Mouse (Mus musculus) ES-Bruce4 (cell line): ENCODE measurements around the gene Cyp8b1. TPM values are rescaled to one million over a fixed set of nuclear protein-coding genes. Genes with fewer than 3 reads are reported as not detected.

Source experiments
- H3K27ac ChIP-seq: 2 replicates; pipeline ENCODE4 v1.5.1; 2012; ENCODE audit warnings: low read length, inconsistent platforms; ENCODE audit not compliant: insufficient read depth
- H3K27me3 ChIP-seq: 2 replicates; pipeline ENCODE4 v1.6.1; 2012; ENCODE audit warnings: mild to moderate bottlenecking, low read length, inconsistent platforms; ENCODE audit not compliant: control insufficient read depth, poor library complexity, insufficient read depth, severe bottlenecking
- H3K36me3 ChIP-seq: 2 replicates; pipeline ENCODE4 v1.6.1; 2012; ENCODE audit warnings: inconsistent platforms, mild to moderate bottlenecking, low read length, moderate library complexity; ENCODE audit not compliant: control insufficient read depth, poor library complexity, insufficient read depth, severe bottlenecking
- H3K4me1 ChIP-seq: one replicate; pipeline ENCODE4 v1.8.1; 2011; ENCODE audit warnings: low read length; ENCODE audit not compliant: control insufficient read depth, insufficient read depth
- H3K4me3 ChIP-seq: 2 replicates; pipeline ENCODE4 v1.5.1; 2011; ENCODE audit warnings: low read depth, mild to moderate bottlenecking, low read length
- H3K9ac ChIP-seq: 2 replicates; pipeline ENCODE4 v1.6.1; 2012; ENCODE audit warnings: low read depth, mild to moderate bottlenecking, inconsistent platforms; ENCODE audit not compliant: poor library complexity, severe bottlenecking
- H3K9me3 ChIP-seq: replicated peaks from 2 replicates; pipeline ENCODE4 v1.6.1; 2012; ENCODE audit warnings: mild to moderate bottlenecking, low read length, inconsistent platforms; ENCODE audit not compliant: control insufficient read depth, poor library complexity, insufficient read depth, severe bottlenecking
- CTCF ChIP-seq: IDR thresholded peaks from one replicate; pipeline ENCODE4 v1.8.1; 2011; ENCODE audit warnings: low read depth, low read length
- EP300 ChIP-seq: IDR thresholded peaks from 2 replicates; pipeline ENCODE4 v1.6.1; 2011; ENCODE audit warnings: low read depth, low read length; ENCODE audit not compliant: insufficient read depth
- POLR2A ChIP-seq: IDR thresholded peaks from one replicate; pipeline ENCODE4 v1.8.1; 2011; ENCODE audit warnings: low read length; ENCODE audit not compliant: insufficient read depth
- polyA plus RNA-seq: library from polyadenylated mRNA; stranded (reverse); fragments of >200 nt; gene quantifications from 2 replicates; pipeline ENCODE4 v1.2.4, GENCODE M21; 2011; ENCODE audit warnings: low read depth; ENCODE audit not compliant: missing spikeins, insufficient read depth, insufficient read length

Cyp8b1 gene
- polyA plus RNA-seq, 1 experiment = not detected

DNA sequence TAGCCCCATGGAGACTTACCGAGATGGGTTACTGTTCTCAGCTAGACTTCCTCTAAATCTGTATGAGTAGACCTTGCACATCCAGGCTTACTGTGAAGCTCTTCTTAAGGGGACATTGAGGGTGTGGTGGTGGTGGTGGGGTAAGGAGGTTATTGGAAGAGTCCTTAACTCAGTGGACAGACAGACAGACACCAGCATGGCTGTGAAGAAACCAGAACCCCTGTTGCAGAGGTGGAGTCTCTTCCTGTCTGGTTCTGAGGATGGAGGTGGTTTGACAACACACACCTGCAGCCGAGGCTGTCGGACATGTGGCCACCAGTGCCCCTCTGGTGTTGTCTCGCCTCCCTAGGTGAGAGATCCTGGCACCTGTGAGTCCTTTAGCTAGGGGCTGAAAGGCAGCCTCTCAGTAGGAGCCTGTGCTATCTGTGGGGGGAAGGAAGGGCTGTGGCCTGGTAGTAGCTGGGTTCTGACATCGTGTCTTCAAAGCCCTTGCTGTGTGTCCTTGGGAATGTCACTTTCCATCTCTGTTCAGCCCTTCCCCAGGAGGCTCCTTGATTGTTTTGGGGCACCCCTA is 15.7 kb downstream of the Cyp8b1 start:
- Histone ChIP-seq H3K4me3 (no peak overlapping the region), H3K36me3 (no peaks in the 10 kb centered on the region), H3K27ac (no peak overlapping the region), H3K9ac (no peak overlapping the region), H3K9me3 (no peaks in the 10 kb centered on the region), H3K4me1 (no peaks in the 10 kb centered on the region), H3K27me3 (no peaks in the 10 kb centered on the region)
- TF ChIP-seq EP300 (no peak), POLR2A (no peak)

DNA sequence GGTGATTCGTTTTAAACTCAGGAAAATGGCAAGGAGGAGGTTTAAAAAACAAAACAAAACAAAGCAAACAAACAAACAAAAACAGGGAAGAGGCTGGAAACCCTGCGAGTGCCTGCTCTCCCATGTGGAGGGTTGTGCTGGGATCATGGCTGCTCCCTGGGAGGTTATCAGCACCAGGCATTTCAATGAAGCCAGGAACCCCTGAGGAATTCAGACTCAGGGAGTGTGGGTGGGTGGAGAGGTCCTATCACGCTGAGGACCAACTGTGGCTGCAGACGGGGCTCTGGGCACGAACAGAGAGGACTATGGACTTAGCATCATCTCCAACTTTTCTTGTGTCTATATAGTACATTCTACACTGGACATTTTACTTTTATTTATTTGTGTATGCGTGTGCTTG is 16.8 kb downstream of the Cyp8b1 start:
- TF ChIP-seq POLR2A = no peak
- TF ChIP-seq EP300 = no peak
- no peak for TF ChIP-seq CTCF
- no peak overlapping the region for H3K4me3 ChIP-seq
- H3K4me1 ChIP-seq = no peaks in the 10 kb centered on the region
- no peaks in the 10 kb centered on the region for H3K36me3 ChIP-seq
- H3K27ac ChIP-seq = no peak overlapping the region
- no peaks in the 10 kb centered on the region for H3K9me3 ChIP-seq
- no peaks in the 10 kb centered on the region for H3K27me3 ChIP-seq
- no peak overlapping the region for H3K9ac ChIP-seq

DNA sequence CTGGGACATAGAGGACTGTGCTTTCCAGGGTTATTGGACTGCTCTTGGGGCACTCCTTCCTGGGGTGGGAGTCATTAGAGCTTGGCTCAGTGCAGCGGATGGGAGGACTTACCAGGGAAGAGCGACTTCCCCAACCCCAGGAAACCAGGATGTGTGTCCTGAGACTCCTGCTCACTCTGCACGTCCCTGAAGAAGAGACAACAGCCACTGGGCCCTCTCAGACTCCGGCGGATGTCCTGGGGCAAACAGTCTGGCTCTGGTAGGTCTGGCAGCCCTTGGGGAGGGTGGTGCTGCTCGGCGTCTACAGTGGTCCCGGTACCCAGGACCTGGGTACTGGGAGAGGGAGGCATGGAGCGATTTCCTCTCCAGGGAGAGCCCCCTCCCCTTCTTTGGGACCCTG is 17.9 kb downstream of the Cyp8b1 start, which contains the start of gene Ackr2:
Gene Ackr2, plus strand, starts transcription at position 111 of the 400 bp plus-strand sequence.
- Histone ChIP-seq H3K9me3 (no peaks in the 10 kb centered on the region), H3K9ac (no peak within 1 kb of the TSS), H3K27me3 (no peaks in the 10 kb centered on the region), H3K4me3 (no peak within 1 kb of the TSS), H3K4me1 (no peaks in the 10 kb centered on the region), H3K36me3 (no peaks in the 10 kb centered on the region), H3K27ac (no peak within 1 kb of the TSS)
- TF ChIP-seq POLR2A = no peak
- no peak for TF ChIP-seq CTCF
- no peak for TF ChIP-seq EP300

DNA sequence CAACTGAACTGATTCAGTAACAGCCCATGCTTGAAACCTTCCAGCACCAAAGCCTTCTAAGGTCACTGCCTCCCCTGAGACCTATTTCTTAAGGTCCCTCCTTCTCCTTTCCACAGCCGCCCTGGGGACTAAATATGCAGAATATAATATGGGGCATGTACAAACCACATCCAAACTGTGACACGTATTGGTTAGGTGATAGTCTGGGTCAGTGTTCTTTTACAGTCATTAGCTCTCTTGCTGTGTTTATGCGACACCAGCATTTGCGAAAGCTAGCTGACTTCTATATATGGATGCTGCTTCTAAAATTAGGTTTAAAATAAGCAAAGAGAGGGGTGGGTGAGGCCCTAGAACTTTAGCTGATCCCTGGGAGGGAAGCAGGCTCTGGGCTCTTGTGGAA is 19.3 kb downstream of the Cyp8b1 start:
- TF ChIP-seq CTCF (no peak), POLR2A (no peak), EP300 (no peak)
- Histone ChIP-seq H3K4me1 (no peaks in the 10 kb centered on the region), H3K9me3 (no peaks in the 10 kb centered on the region), H3K9ac (no peak overlapping the region), H3K4me3 (no peak overlapping the region), H3K27me3 (no peaks in the 10 kb centered on the region), H3K36me3 (no peaks in the 10 kb centered on the region), H3K27ac (no peak overlapping the region)

DNA sequence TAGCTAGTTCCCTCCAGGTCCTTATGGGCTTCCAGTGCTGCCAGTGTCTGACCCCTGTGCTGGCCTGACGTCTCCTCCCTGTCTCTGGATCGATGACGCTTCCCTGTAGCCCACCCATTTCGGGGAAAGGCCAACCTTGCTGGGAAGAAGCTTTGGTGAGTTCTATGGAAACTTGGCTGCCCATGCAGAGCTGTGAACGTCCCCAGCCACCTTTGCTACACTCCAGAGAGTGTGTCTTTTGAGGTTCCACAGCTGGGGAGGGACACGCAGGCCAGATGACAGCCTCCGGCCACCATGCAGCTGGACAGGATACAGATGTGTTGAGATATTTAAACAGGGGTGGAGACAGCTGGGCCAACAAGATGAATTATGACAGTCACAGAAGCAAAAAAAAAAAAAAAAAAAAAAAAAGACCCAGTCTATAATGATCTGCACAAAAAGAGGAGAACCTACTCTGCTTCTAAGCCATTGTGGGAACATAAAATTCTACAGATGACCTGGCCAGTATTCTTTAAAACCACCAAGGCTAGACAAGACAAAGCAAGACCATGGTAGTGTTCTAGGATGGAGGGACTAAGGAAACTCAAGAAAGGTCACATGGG is 20.6 kb downstream of the Cyp8b1 start:
- TF ChIP-seq POLR2A = no peak
- no peak for TF ChIP-seq EP300
- no peak for TF ChIP-seq CTCF
- Histone ChIP-seq H3K27ac (no peak overlapping the region), H3K36me3 (no peaks in the 10 kb centered on the region), H3K27me3 (no peaks in the 10 kb centered on the region), H3K4me1 (no peaks in the 10 kb centered on the region), H3K9me3 (no peaks in the 10 kb centered on the region), H3K9ac (no peak overlapping the region), H3K4me3 (no peak overlapping the region)

DNA sequence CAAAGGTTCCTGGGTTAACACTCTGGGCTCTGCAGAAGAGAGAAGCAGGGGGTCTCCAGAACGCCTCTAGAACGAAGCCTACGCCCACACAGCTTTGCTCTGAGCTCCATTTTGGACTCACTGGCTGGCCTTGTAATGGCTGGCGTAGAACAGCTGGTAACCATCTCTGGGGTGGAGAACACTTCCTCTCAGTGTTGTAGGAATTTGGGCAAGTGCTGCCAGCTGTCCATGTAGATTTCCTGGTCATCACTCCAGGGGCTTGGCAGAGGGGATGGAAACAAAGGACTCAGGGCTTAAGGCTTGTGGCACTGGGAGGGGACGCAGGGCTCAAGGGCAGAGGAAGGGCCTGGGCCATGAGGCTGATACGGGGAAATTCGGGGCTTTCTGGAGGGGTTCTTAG is 21.7 kb downstream of the Cyp8b1 start:
- no peaks in the 10 kb centered on the region for H3K27me3 ChIP-seq
- H3K9ac ChIP-seq = no peak overlapping the region
- TF ChIP-seq EP300 (no peak), POLR2A (no peak), CTCF (no peak)
- no peaks in the 10 kb centered on the region for H3K36me3 ChIP-seq
- no peak overlapping the region for H3K4me3 ChIP-seq
- no peaks in the 10 kb centered on the region for H3K9me3 ChIP-seq
- H3K4me1 ChIP-seq = no peaks in the 10 kb centered on the region
- no peak overlapping the region for H3K27ac ChIP-seq
